Mouse (Mus musculus) kidney, adult 2 months (tissue): ENCODE measurements around the gene Cd44.

Source experiments
- CTCF ChIP-seq: fragments of 200-500 bp; conservative IDR thresholded peaks from 2 replicates; pipeline ENCODE4 v1.5.1; 2011; ENCODE audit warnings: low read depth, mild to moderate bottlenecking, control low read depth, low read length, moderate library complexity, mixed read lengths; ENCODE audit not compliant: insufficient read depth, insufficient read length
- POLR2A ChIP-seq: fragments of 200-500 bp; IDR thresholded peaks from one replicate; pipeline ENCODE4 v1.6.1; 2011; ENCODE audit warnings: low read depth, low read length, control low read depth

DNA sequence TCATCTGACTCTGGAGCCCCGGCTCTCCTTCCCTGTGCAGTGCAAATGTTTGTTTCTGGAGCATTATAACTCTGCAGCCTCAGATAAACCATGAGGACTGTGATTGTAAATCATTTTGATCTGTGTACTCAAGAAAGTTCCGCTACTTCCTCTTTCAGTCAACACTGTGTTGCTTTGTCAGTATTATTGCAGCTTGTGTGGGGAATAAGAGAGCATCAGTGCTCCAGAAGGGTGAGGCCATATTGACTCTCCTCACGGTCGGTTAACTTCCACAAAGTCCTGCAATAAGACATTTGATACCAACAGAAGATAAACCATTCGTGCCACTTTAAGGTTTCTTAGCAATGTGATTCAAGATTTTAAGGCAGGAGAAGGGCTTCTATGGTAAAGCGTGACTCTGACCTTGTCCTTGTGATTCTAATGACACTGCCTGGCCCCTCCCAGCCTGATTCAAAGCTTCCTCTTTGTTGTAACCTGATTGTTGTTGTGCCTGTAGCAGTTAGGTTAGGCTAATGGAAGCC lies 86.1 kb downstream of the Cd44 start:
- TF ChIP-seq CTCF, result no peak
- TF ChIP-seq POLR2A, result no peak
